Mouse (Mus musculus) frontal cortex, postnatal 25 days (tissue): ENCODE data around the gene Krt2.

ENCODE experiments used
- DNase-seq, 2 experiments: peaks; one replicate each; pipeline ENCODE4 v3.0.0; 2022; ENCODE audit warnings: low spot score in 2 of 2

The Krt2 gene

DNA sequence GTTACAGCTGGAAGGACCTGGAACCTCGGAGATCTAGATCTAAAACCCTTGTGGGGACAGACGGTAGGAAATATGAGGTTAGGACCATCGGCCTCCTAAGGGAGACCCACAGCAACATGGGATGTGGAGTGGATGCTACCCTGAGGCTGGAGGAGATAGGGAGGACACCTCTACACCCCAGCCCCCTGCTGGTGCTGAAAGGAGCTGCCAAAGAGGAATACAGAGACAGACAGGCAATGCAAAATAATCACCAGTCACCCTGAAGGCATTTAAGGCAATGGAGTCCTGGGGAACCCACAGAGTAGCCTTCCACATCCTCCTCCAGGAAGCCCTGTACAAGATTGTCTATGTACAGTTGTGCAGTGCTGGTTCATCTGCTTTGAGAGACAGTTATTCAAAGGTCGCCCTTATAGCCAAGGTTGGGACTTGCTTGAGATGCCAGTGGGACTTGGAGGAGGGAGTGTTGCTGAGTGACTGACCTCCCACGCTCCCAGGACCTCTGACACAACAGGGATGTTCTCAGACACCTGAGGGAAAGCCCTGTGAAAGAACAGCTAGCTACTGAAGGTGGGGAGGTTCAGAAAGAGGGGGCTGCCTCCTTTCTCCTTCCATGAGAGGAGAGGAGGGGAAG lies 45.8 kb downstream of the Krt2 start:
- no peak for DNase-seq

DNA sequence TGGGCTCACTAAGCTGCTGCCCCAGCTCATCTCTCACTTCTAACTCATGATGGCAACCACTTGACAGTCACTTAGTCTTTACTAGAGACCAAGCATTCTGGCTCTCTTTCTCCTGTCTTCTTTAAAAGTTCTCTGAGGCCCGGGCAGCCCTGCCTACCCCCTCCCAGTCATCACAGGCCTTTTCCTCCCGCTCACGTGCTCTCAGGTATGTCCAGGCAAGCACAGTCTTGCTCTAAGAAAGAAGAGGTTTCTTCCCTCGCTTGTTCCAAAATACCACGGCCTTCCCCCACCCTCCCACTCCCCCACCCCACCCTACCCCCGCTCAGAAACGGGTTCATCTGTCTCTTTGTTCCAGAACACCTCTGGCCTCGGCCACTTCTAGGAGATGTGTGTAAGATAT lies 47.7 kb downstream of the Krt2 start:
- DNase-seq = no peak
